Mouse (Mus musculus) limb, embryonic 10.5 days (tissue): ENCODE measurements around the gene Grid1. TPM values are rescaled to one million over a fixed set of nuclear protein-coding genes. Genes with fewer than 3 reads are reported as not detected.

ENCODE experiments used
- DNase-seq: peaks from one replicate; pipeline ENCODE4 v3.0.0-alpha.2; 2017; ENCODE audit warnings: low spot score
- H3K27ac ChIP-seq: fragments of 300-500 bp; sonication (generic); 2 replicates; pipeline ENCODE4 v1.5.1; 2016; ENCODE audit warnings: mild to moderate bottlenecking
- H3K27me3 ChIP-seq: fragments of 300-500 bp; sonication (generic); 2 replicates; pipeline ENCODE4 v1.6.1; 2016; ENCODE audit warnings: low read depth, mild to moderate bottlenecking; ENCODE audit not compliant: poor library complexity, severe bottlenecking
- H3K36me3 ChIP-seq: fragments of 300-500 bp; sonication (generic); 2 replicates; pipeline ENCODE4 v1.6.1; 2016; ENCODE audit warnings: mild to moderate bottlenecking, moderate library complexity
- H3K4me1 ChIP-seq: fragments of 300-500 bp; sonication (generic); 2 replicates; pipeline ENCODE4 v1.6.1; 2016
- H3K4me3 ChIP-seq: fragments of 300-500 bp; sonication (generic); 2 replicates; pipeline ENCODE4 v1.5.1; 2016; ENCODE audit warnings: mild to moderate bottlenecking, moderate library complexity
- H3K9me3 ChIP-seq: fragments of 300-500 bp; sonication (generic); replicated peaks from 2 replicates; pipeline ENCODE4 v1.6.1; 2016; ENCODE audit warnings: mild to moderate bottlenecking
- WGBS: fragments of 180-500 bp; shearing (Covaris S2); methylation state at CpG from one replicate; pipeline ENCODE4 v1.1.7; 2016; 5-methylcytosine and 5-hydroxymethylcytosine counted together
- polyA plus RNA-seq: library from polyadenylated mRNA; unstranded; fragments of >200 nt; fragmentation: Nextera tagmentation; extraction: Ambion mirVana; gene quantifications from 2 replicates; pipeline ENCODE4 v1.2.1, GENCODE M21; 2016

Grid1 gene
- polyA plus RNA-seq, 1 experiment from 2014 or later, result 0.05 TPM

GRCm38 (mm10) chr14:35079954-35080353, 260.0 kb downstream of the Grid1 start:
- DNase-seq, result no peak
- Histone ChIP-seq H3K9me3 (no peaks in the 10 kb centered on the region), H3K4me1 (no peaks in the 10 kb centered on the region), H3K27ac (no peak overlapping the region), H3K27me3 (no peaks in the 10 kb centered on the region), H3K4me3 (no peak overlapping the region), H3K36me3 (no peaks in the 10 kb centered on the region)
- WGBS, result 98% methylated on average over 1 of the region's 1 CpGs

- Histone ChIP-seq H3K9me3 (no peaks in the 10 kb centered on the region), H3K27ac (no peak overlapping the region), H3K27me3 (no peaks in the 10 kb centered on the region), H3K4me1 (no peaks in the 10 kb centered on the region), H3K4me3 (no peak overlapping the region), H3K36me3 (no peaks in the 10 kb centered on the region)
- DNase-seq, result no peak
- 95% methylated on average over 4 of the region's 4 CpGs for WGBS
Observed at GRCm38 (mm10) chr14:35092646-35093045, 272.7 kb downstream of the Grid1 start.

- no peak for DNase-seq
- Histone ChIP-seq H3K36me3 (no peaks in the 10 kb centered on the region), H3K9me3 (no peaks in the 10 kb centered on the region), H3K27me3 (no peaks in the 10 kb centered on the region), H3K4me3 (no peak overlapping the region), H3K27ac (no peak overlapping the region), H3K4me1 (no peaks in the 10 kb centered on the region)
- 69% methylated on average over 6 of the region's 6 CpGs for WGBS
Observed at GRCm38 (mm10) chr14:35093561-35094186, 273.8 kb downstream of the Grid1 start.

GRCm38 (mm10) chr14:35095506-35096059, 275.7 kb downstream of the Grid1 start:
- Histone ChIP-seq H3K4me3 (no peak overlapping the region), H3K27ac (no peak overlapping the region), H3K36me3 (no peaks in the 10 kb centered on the region), H3K9me3 (no peaks in the 10 kb centered on the region), H3K27me3 (no peaks in the 10 kb centered on the region), H3K4me1 (no peaks in the 10 kb centered on the region)
- DNase-seq, result no peak
- 47% methylated on average over 9 of the region's 9 CpGs for WGBS

- no peaks in the 10 kb centered on the region for H3K9me3 ChIP-seq
- no peak for DNase-seq
Observed at GRCm38 (mm10) chr14:35096085-35096484, 276.2 kb downstream of the Grid1 start.

GRCm38 (mm10) chr14:35097166-35097565, 277.3 kb downstream of the Grid1 start:
- no peak for DNase-seq
- Histone ChIP-seq H3K9me3 (no peaks in the 10 kb centered on the region), H3K27me3 (no peaks in the 10 kb centered on the region), H3K27ac (no peak overlapping the region), H3K4me1 (no peaks in the 10 kb centered on the region), H3K36me3 (no peaks in the 10 kb centered on the region), H3K4me3 (no peak overlapping the region)
- 91% methylated on average over 5 of the region's 5 CpGs for WGBS

More at GRCm38 (mm10) chr14:35096085-35096484, 276.2 kb downstream of the Grid1 start:
- H3K4me1 ChIP-seq, result no peaks in the 10 kb centered on the region
- H3K4me3 ChIP-seq, result no peak overlapping the region
- no peaks in the 10 kb centered on the region for H3K36me3 ChIP-seq
- 88% methylated on average over 4 of the region's 4 CpGs for WGBS
- H3K27ac ChIP-seq, result no peak overlapping the region
- no peaks in the 10 kb centered on the region for H3K27me3 ChIP-seq

- H3K9me3 ChIP-seq, result no peaks in the 10 kb centered on the region
- DNase-seq, result no peak
- no peaks in the 10 kb centered on the region for H3K4me1 ChIP-seq
- WGBS, result 66% methylated on average over 5 of the region's 5 CpGs
- H3K27ac ChIP-seq, result no peak overlapping the region
- no peaks in the 10 kb centered on the region for H3K27me3 ChIP-seq
- H3K36me3 ChIP-seq, result no peaks in the 10 kb centered on the region
- H3K4me3 ChIP-seq, result no peak overlapping the region
Observed at GRCm38 (mm10) chr14:35103639-35104210, 283.8 kb downstream of the Grid1 start.

- H3K36me3 ChIP-seq, result no peaks in the 10 kb centered on the region
- WGBS, result 81% methylated on average over 3 of the region's 3 CpGs
- H3K4me1 ChIP-seq, result peaks cover 4% of the 10 kb centered on the region; the same call in 1 of the 2 replicates
- no peaks in the 10 kb centered on the region for H3K27me3 ChIP-seq
- no peaks in the 10 kb centered on the region for H3K9me3 ChIP-seq
- H3K27ac ChIP-seq, result no peak overlapping the region
- H3K4me3 ChIP-seq, result no peak overlapping the region
- no peak for DNase-seq
Observed at GRCm38 (mm10) chr14:35107596-35107995, 287.7 kb downstream of the Grid1 start.

GRCm38 (mm10) chr14:35110928-35111327, 291.0 kb downstream of the Grid1 start:
- H3K9me3 ChIP-seq, result no peaks in the 10 kb centered on the region
- H3K27me3 ChIP-seq, result no peaks in the 10 kb centered on the region
- WGBS, result 83% methylated on average over 1 of the region's 1 CpGs
- H3K4me3 ChIP-seq, result no peak overlapping the region
- DNase-seq, result no peak
- H3K4me1 ChIP-seq, result peaks cover 9% of the 10 kb centered on the region; the same call in 1 of the 2 replicates
- no peak overlapping the region for H3K27ac ChIP-seq
- H3K36me3 ChIP-seq, result no peaks in the 10 kb centered on the region

- H3K9me3 ChIP-seq, result no peaks in the 10 kb centered on the region
- H3K27me3 ChIP-seq, result no peaks in the 10 kb centered on the region
- no peaks in the 10 kb centered on the region for H3K36me3 ChIP-seq
- H3K27ac ChIP-seq, result no peak overlapping the region
- H3K4me3 ChIP-seq, result no peak overlapping the region
- H3K4me1 ChIP-seq, result peaks cover 9% of the 10 kb centered on the region; the same call in 1 of the 2 replicates
- no peak for DNase-seq
- WGBS, result 62% methylated on average over 11 of the region's 11 CpGs
Observed at GRCm38 (mm10) chr14:35112327-35113275, 292.7 kb downstream of the Grid1 start.

GRCm38 (mm10) chr14:35113276-35113645, 293.4 kb downstream of the Grid1 start:
- DNase-seq, result no peak
- Histone ChIP-seq H3K9me3 (no peaks in the 10 kb centered on the region), H3K4me3 (no peak overlapping the region), H3K27ac (no peak overlapping the region), H3K4me1 (peaks cover 9% of the 10 kb centered on the region; the same call in 1 of the 2 replicates), H3K27me3 (no peaks in the 10 kb centered on the region), H3K36me3 (no peaks in the 10 kb centered on the region)
- WGBS, result 86% methylated on average over 2 of the region's 2 CpGs

- Histone ChIP-seq H3K27me3 (no peaks in the 10 kb centered on the region), H3K4me1 (peaks cover 16% of the 10 kb centered on the region; the same call in 1 of the 2 replicates), H3K4me3 (no peak overlapping the region), H3K36me3 (no peaks in the 10 kb centered on the region), H3K27ac (no peak overlapping the region), H3K9me3 (no peaks in the 10 kb centered on the region)
- 55% methylated on average over 3 of the region's 3 CpGs for WGBS
- no peak for DNase-seq
Observed at GRCm38 (mm10) chr14:35115913-35116312, 296.0 kb downstream of the Grid1 start.
